Mouse (Mus musculus) central nervous system, embryonic 18 days (tissue): ENCODE data around the gene Gm8082. TPM values are rescaled to one million over a fixed set of nuclear protein-coding genes. Genes with fewer than 3 reads are reported as not detected.

Experiments used
- polyA plus RNA-seq: library from polyadenylated mRNA; depleted of rRNA; stranded (reverse); fragments of >200 nt; gene quantifications from 2 replicates; pipeline ENCODE4 v1.2.3, GENCODE M21; 2012; rRNA removed

The Gm8082 gene
- not detected in 2 replicates for polyA plus RNA-seq

DNA sequence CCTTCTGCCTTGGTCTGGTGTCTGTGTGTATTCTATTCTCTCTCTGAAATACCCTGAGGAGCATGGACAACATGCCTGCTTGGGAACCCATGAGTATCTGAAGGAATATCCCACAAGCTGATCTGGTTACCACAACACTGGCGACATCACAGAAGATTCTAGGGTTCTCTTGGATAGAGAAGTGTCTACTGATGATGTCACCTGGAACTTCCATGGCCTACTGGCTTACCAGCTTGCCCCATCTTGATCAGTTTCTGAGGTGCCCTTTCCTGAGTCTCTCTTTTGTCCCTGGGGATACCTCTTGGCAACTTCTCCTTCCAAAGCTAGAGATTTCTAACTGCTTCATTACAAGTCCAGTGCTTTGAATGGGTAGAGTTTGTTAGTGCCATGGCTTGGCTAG, at the start of gene Gm8082:
Gene Gm8082 (minus strand): TSS at position 101 of the 400 bp plus-strand sequence.

GRCm38 (mm10) chr14:43015528-43015927, 22.1 kb upstream of the Gm8082 start, which contains the start of gene Gm10376:
Gm10376 (minus strand) TSS chr14:43015628.

Other genes starting within 250 kb of the Gm8082 start
- not detected in 2 replicates for gene Gm3015, start 224.8 kb downstream of the Gm8082 start, polyA plus RNA-seq
- not detected in 2 replicates for gene Gm10377, start 195.6 kb downstream of the Gm8082 start, polyA plus RNA-seq
- not detected in 2 replicates for gene Gm21977, start 140.1 kb downstream of the Gm8082 start, polyA plus RNA-seq
- not detected in 2 replicates for gene Gm10376, start 22.0 kb upstream of the Gm8082 start, polyA plus RNA-seq
- not detected in 2 replicates for gene Gm8094, start 83.0 kb upstream of the Gm8082 start, polyA plus RNA-seq
- gene Gm8104, start 107.0 kb upstream of the Gm8082 start, polyA plus RNA-seq, result 0.04 TPM in 1 of 2 replicates, not detected in the other
- 0.05 and 0.11 TPM in 2 replicates for gene Gm7233, start 186.2 kb upstream of the Gm8082 start, polyA plus RNA-seq
- gene Gm8122, start 241.7 kb upstream of the Gm8082 start, polyA plus RNA-seq, result not detected in 2 replicates